Mouse (Mus musculus): ENCODE results near the gene Ndufa4l2. TPM values are rescaled to one million over a fixed set of nuclear protein-coding genes. Genes with fewer than 3 reads are reported as not detected.

Gene Ndufa4l2
- total and polyA plus RNA-seq, 2 experiments: 0.09 to 4.4 TPM

GRCm38 (mm10) chr10:127515983-127516459 lies 1.3 kb downstream of the Ndufa4l2 start:
- no peaks in the 10 kb centered on the region; the same call in 1 of the 2 replicates for H3K27me3 ChIP-seq (ENCODE audit: control insufficient read depth, insufficient read depth, low read length)
- H3K9ac ChIP-seq (ENCODE audit: low read depth, low read length): peak overlapping the region; percentile 67
- WGBS: 18% methylated on average over 8 of the region's 8 CpGs
- peak; percentile 83 for DNase-seq (ENCODE audit: extremely low read depth, low read depth, low spot score)
- peak overlapping the region; percentile 80 for H3K27ac ChIP-seq (replicated peaks; ENCODE audit: insufficient read depth, low read depth, low read length)
- H3K4me3 ChIP-seq (ENCODE audit: insufficient read depth, low read depth, low read length): peak overlapping the region; percentile 36; the same call in 1 of the 2 replicates
- H3K79me2 ChIP-seq (ENCODE audit: control insufficient read depth, insufficient read depth, low read length): peaks cover 6% of the 10 kb centered on the region; the same call in 1 of the 2 replicates
- H3K36me3 ChIP-seq (ENCODE audit: control insufficient read depth, insufficient read depth, low read length): peaks cover 11% of the 10 kb centered on the region; the same call in 1 of the 2 replicates
- TF ChIP-seq CTCF (IDR thresholded peaks at IDR 0.05; ENCODE audit: low read depth, low read length) (no peak), POLR2A (IDR thresholded peaks at IDR 0.05; ENCODE audit: extremely low read depth, insufficient read depth, low read length) (no peak)
- H3K4me1 ChIP-seq (ENCODE audit: control insufficient read depth, insufficient read depth, low read length): peaks cover 23% of the 10 kb centered on the region

GRCm38 (mm10) chr10:127516576-127517260 lies 2.0 kb downstream of the Ndufa4l2 start:
- Histone ChIP-seq H3K4me1 (ENCODE audit: control insufficient read depth, insufficient read depth, low read length) (peaks cover 23% of the 10 kb centered on the region), H3K9ac (ENCODE audit: low read depth, low read length) (peak overlapping the region; percentile 67), H3K79me2 (ENCODE audit: control insufficient read depth, insufficient read depth, low read length) (peaks cover 6% of the 10 kb centered on the region; the same call in 1 of the 2 replicates), H3K4me3 (ENCODE audit: insufficient read depth, low read depth, low read length) (peak overlapping the region; percentile 36), H3K27me3 (ENCODE audit: control insufficient read depth, insufficient read depth, low read length) (no peaks in the 10 kb centered on the region; the same call in 1 of the 2 replicates), H3K36me3 (ENCODE audit: control insufficient read depth, insufficient read depth, low read length) (peaks cover 11% of the 10 kb centered on the region; the same call in 1 of the 2 replicates), H3K27ac (replicated peaks; ENCODE audit: insufficient read depth, low read depth, low read length) (peak overlapping the region; percentile 80)
- peak; percentile 74 for DNase-seq (ENCODE audit: extremely low read depth, low read depth, low spot score)
- no peak for TF ChIP-seq CTCF (IDR thresholded peaks at IDR 0.05; ENCODE audit: low read depth, low read length)
- no peak for TF ChIP-seq POLR2A (IDR thresholded peaks at IDR 0.05; ENCODE audit: extremely low read depth, insufficient read depth, low read length)
- WGBS: 23% methylated on average over 30 of the region's 30 CpGs

GRCm38 (mm10) chr10:127517941-127518340 lies 3.2 kb downstream of the Ndufa4l2 start:
- Histone ChIP-seq H3K27me3 (ENCODE audit: control insufficient read depth, insufficient read depth, low read length) (no peaks in the 10 kb centered on the region), H3K27ac (replicated peaks; ENCODE audit: insufficient read depth, low read depth, low read length) (no peak overlapping the region), H3K79me2 (ENCODE audit: control insufficient read depth, insufficient read depth, low read length) (peaks cover 6% of the 10 kb centered on the region; the same call in 1 of the 2 replicates), H3K4me1 (ENCODE audit: control insufficient read depth, insufficient read depth, low read length) (peaks cover 22% of the 10 kb centered on the region), H3K4me3 (ENCODE audit: insufficient read depth, low read depth, low read length) (no peak overlapping the region), H3K36me3 (ENCODE audit: control insufficient read depth, insufficient read depth, low read length) (peaks cover 11% of the 10 kb centered on the region; the same call in 1 of the 2 replicates), H3K9ac (ENCODE audit: low read depth, low read length) (no peak overlapping the region)
- 83% methylated on average over 22 of the region's 22 CpGs for WGBS
- TF ChIP-seq POLR2A (IDR thresholded peaks at IDR 0.05; ENCODE audit: extremely low read depth, insufficient read depth, low read length) (no peak), CTCF (IDR thresholded peaks at IDR 0.05; ENCODE audit: low read depth, low read length) (no peak)
- DNase-seq (ENCODE audit: extremely low read depth, low read depth, low spot score): no peak

GRCm38 (mm10) chr10:127519041-127519701 lies 4.4 kb downstream of the Ndufa4l2 start:
- H3K79me2 ChIP-seq (ENCODE audit: control insufficient read depth, insufficient read depth, low read length): peaks cover 6% of the 10 kb centered on the region; the same call in 1 of the 2 replicates
- TF ChIP-seq CTCF (IDR thresholded peaks at IDR 0.05; ENCODE audit: low read depth, low read length) (no peak), POLR2A (IDR thresholded peaks at IDR 0.05; ENCODE audit: extremely low read depth, insufficient read depth, low read length) (no peak)
- WGBS: 80% methylated on average over 26 of the region's 26 CpGs
- peaks cover 19% of the 10 kb centered on the region for H3K4me1 ChIP-seq (ENCODE audit: control insufficient read depth, insufficient read depth, low read length)
- no peak overlapping the region for H3K27ac ChIP-seq (replicated peaks; ENCODE audit: insufficient read depth, low read depth, low read length)
- no peak overlapping the region for H3K4me3 ChIP-seq (ENCODE audit: insufficient read depth, low read depth, low read length)
- H3K9ac ChIP-seq (ENCODE audit: low read depth, low read length): no peak overlapping the region
- peaks cover 11% of the 10 kb centered on the region; the same call in 1 of the 2 replicates for H3K36me3 ChIP-seq (ENCODE audit: control insufficient read depth, insufficient read depth, low read length)
- H3K27me3 ChIP-seq (ENCODE audit: control insufficient read depth, insufficient read depth, low read length): no peaks in the 10 kb centered on the region
- peak; percentile 45 for DNase-seq (ENCODE audit: extremely low read depth, low read depth, low spot score)

- H3K4me1 ChIP-seq (ENCODE audit: control insufficient read depth, insufficient read depth, low read length): peaks cover 19% of the 10 kb centered on the region
- H3K27ac ChIP-seq (replicated peaks; ENCODE audit: insufficient read depth, low read depth, low read length): peak overlapping the region; percentile 78
- H3K36me3 ChIP-seq (ENCODE audit: control insufficient read depth, insufficient read depth, low read length): peaks cover 11% of the 10 kb centered on the region; the same call in 1 of the 2 replicates
- H3K27me3 ChIP-seq (ENCODE audit: control insufficient read depth, insufficient read depth, low read length): no peaks in the 10 kb centered on the region; the same call in 1 of the 2 replicates
- peak overlapping the region; percentile 52 for H3K9ac ChIP-seq (ENCODE audit: low read depth, low read length)
- 82% methylated on average over 37 of the region's 37 CpGs for WGBS
- peaks cover 6% of the 10 kb centered on the region; the same call in 1 of the 2 replicates for H3K79me2 ChIP-seq (ENCODE audit: control insufficient read depth, insufficient read depth, low read length)
- H3K4me3 ChIP-seq (ENCODE audit: insufficient read depth, low read depth, low read length): peak overlapping the region; percentile 53
- no peak for TF ChIP-seq POLR2A (IDR thresholded peaks at IDR 0.05; ENCODE audit: extremely low read depth, insufficient read depth, low read length)
- no peak for TF ChIP-seq CTCF (IDR thresholded peaks at IDR 0.05; ENCODE audit: low read depth, low read length)
- no peak for DNase-seq (ENCODE audit: extremely low read depth, low read depth, low spot score)
Measured at GRCm38 (mm10) chr10:127519903-127520713, 5.3 kb downstream of the Ndufa4l2 start.

Data from liver, adult 2 months (tissue).